ENCODE assay signal across 11 mouse cellular contexts in genomic region chr2:154425522-154425921, GRCm38 (mm10). TPM values are rescaled to one million over a fixed set of nuclear protein-coding genes. Genes with fewer than 3 reads are reported as not detected.
DNase-seq lines count a peak whose midpoint lies in the region; ATAC-seq and TF ChIP-seq lines count a peak whose summit lies in the region.
"Had no signal": no experiment of that assay in that cellular context is flagged by ENCODE, and none has a peak within 500 bp of the region (broad histone marks: within the 10 kb centered on the region; RNA-seq: fewer than 3 reads in every experiment).

No protein-coding gene starts in this region.

- no peak overlapping the region for H3K4me2 ChIP-seq in neural tube, embryonic 11.5 days (ENCODE audit: low read depth)
- no peak overlapping the region for H3K4me2 ChIP-seq in neural tube, embryonic 15.5 days
- H3K4me2 ChIP-seq in hindbrain, embryonic 11.5 days (replicated peaks; ENCODE audit: low read depth, low read length): no peak overlapping the region; the same call in 1 of the 2 replicates

- H3K4me1 ChIP-seq in heart, adult 2 months (ENCODE audit: control insufficient read depth, insufficient read depth, low read length): no peaks in the 10 kb centered on the region
- H3K4me1 ChIP-seq in neural tube, embryonic 11.5 days (ENCODE audit: control insufficient read depth, insufficient read depth, low read length): peaks cover 10% of the 10 kb centered on the region
- peaks cover 28% of the 10 kb centered on the region for H3K4me1 ChIP-seq in neural tube, embryonic 15.5 days
- H3K4me1 ChIP-seq in hindbrain, embryonic 11.5 days (replicated peaks; ENCODE audit: control insufficient read depth, insufficient read depth, low read length): peaks cover 8% of the 10 kb centered on the region; the same call in 1 of the 2 replicates

- no peak for TF ChIP-seq POLR2A in heart, adult 2 months (IDR thresholded peaks at IDR 0.05; ENCODE audit: insufficient read depth, low read depth, low read length)

- H3K9ac ChIP-seq in heart, adult 2 months (ENCODE audit: low read depth, low read length): no peak overlapping the region
- H3K9ac ChIP-seq in neural tube, embryonic 11.5 days (ENCODE audit: low read length): no peak overlapping the region
- no peak overlapping the region for H3K9ac ChIP-seq in neural tube, embryonic 15.5 days (replicated peaks)
- H3K9ac ChIP-seq in hindbrain, embryonic 11.5 days (ENCODE audit: low read depth, low read length): no peak overlapping the region

- no peak overlapping the region for H3K27ac ChIP-seq in heart, adult 2 months
- peak overlapping the region; percentile 77; the same call in 1 of the 2 replicates for H3K27ac ChIP-seq in neural tube, embryonic 11.5 days (ENCODE audit: low read depth, low read length)
- no peak overlapping the region for H3K27ac ChIP-seq in neural tube, embryonic 15.5 days (replicated peaks)
- H3K27ac ChIP-seq in hindbrain, embryonic 11.5 days (ENCODE audit: low read depth, low read length): peak overlapping the region; percentile 92

- no peak overlapping the region for H3K4me3 ChIP-seq in heart, adult 2 months
- no peak overlapping the region for H3K4me3 ChIP-seq in neural tube, embryonic 11.5 days (ENCODE audit: low read depth, low read length)
- H3K4me3 ChIP-seq in neural tube, embryonic 15.5 days (replicated peaks): no peak overlapping the region
- no peak overlapping the region for H3K4me3 ChIP-seq in hindbrain, embryonic 11.5 days (ENCODE audit: low read depth, low read length)

- H3K79me2 ChIP-seq in heart, adult 2 months (replicated peaks; ENCODE audit: control insufficient read depth, insufficient read depth, low read length): no peaks in the 10 kb centered on the region

- no peak for DNase-seq in heart, adult 2 months
- no peak for DNase-seq in heart, postnatal 10 days
- DNase-seq in neural tube, embryonic 11.5 days (ENCODE audit: low spot score): no peak
- DNase-seq in hindbrain, embryonic 11.5 days (ENCODE audit: low spot score): no peak
- no peak for DNase-seq in ovary, postnatal 10 days (ENCODE audit: low spot score)
- no peak for DNase-seq in gastrocnemius, postnatal 4 days (ENCODE audit: low spot score in 2 of 2)
- no peak for DNase-seq in adrenal gland, postnatal 14 days
- DNase-seq: adrenal gland, postnatal 36 days; cerebellum, adult 18-20 months; thymus, postnatal 36 days had no signal

- ATAC-seq in neural tube, embryonic 11.5 days (ENCODE audit: insufficient read depth, low FRiP score, low TSS enrichment): no peak
- no peak for ATAC-seq in neural tube, embryonic 15.5 days (ENCODE audit: low FRiP score)
- ATAC-seq in hindbrain, embryonic 11.5 days (ENCODE audit: low FRiP score): no peak

- WGBS in heart, adult 2 months: 94% methylated on average over 3 of the region's 3 CpGs
- 86% methylated on average over 3 of the region's 3 CpGs for WGBS in neural tube, embryonic 11.5 days
- WGBS in neural tube, embryonic 15.5 days: 88% methylated on average over 3 of the region's 3 CpGs
- 87% methylated on average over 3 of the region's 3 CpGs for WGBS in hindbrain, embryonic 11.5 days

- H3K27me3 ChIP-seq in heart, adult 2 months (ENCODE audit: control insufficient read depth, insufficient read depth, low read length): no peaks in the 10 kb centered on the region
- no peaks in the 10 kb centered on the region; the same call in 1 of the 2 replicates for H3K27me3 ChIP-seq in neural tube, embryonic 11.5 days (ENCODE audit: control insufficient read depth, insufficient read depth, low read length)
- H3K27me3 ChIP-seq in neural tube, embryonic 15.5 days (replicated peaks): no peaks in the 10 kb centered on the region
- H3K27me3 ChIP-seq in hindbrain, embryonic 11.5 days (ENCODE audit: control insufficient read depth, insufficient read depth, low read length): no peaks in the 10 kb centered on the region

- intact Hi-C loops in heart, adult 2 months (cut with DNase I): no loop called here
- intact Hi-C loops in heart, postnatal 10 days (cut with DNase I): no loop called here

- TF ChIP-seq EP300 in heart, adult 2 months (IDR thresholded peaks at IDR 0.05; ENCODE audit: insufficient read depth, low read depth, low read length): no peak

- H3K36me3 ChIP-seq in heart, adult 2 months (ENCODE audit: control insufficient read depth, insufficient read depth, low read length): no peaks in the 10 kb centered on the region
- no peaks in the 10 kb centered on the region for H3K36me3 ChIP-seq in neural tube, embryonic 11.5 days (ENCODE audit: control insufficient read depth, insufficient read depth, low read length)
- H3K36me3 ChIP-seq in neural tube, embryonic 15.5 days: no peaks in the 10 kb centered on the region
- H3K36me3 ChIP-seq in hindbrain, embryonic 11.5 days (ENCODE audit: control insufficient read depth, insufficient read depth, low read length): no peaks in the 10 kb centered on the region

- H3K9me3 ChIP-seq in neural tube, embryonic 11.5 days (ENCODE audit: control insufficient read depth, low read length): no peaks in the 10 kb centered on the region
- no peaks in the 10 kb centered on the region for H3K9me3 ChIP-seq in neural tube, embryonic 15.5 days (replicated peaks)
- H3K9me3 ChIP-seq in hindbrain, embryonic 11.5 days (ENCODE audit: control insufficient read depth, low read length): no peaks in the 10 kb centered on the region; the same call in 1 of the 2 replicates

- TF ChIP-seq CTCF in heart, adult 2 months (IDR thresholded peaks at IDR 0.05): peak; percentile 38

RNA-seq across cellular contexts. Expression of gene Cbfa2t2, which starts 10.8 kb away (rescaled TPM):
- 10 to 100 TPM; 15.6 to 17.3 TPM for total RNA-seq in heart, adult 2 months (2021)
- 7.8 and 14.4 TPM in 2 replicates for polyA plus RNA-seq in heart, adult 2 months (2012; rRNA removed)
- 10 to 100 TPM; 23.5 to 25.3 TPM for total RNA-seq in heart, postnatal 10 days (2021)
- polyA plus RNA-seq in neural tube, embryonic 11.5 days (2014; fragmentation: Nextera tagmentation; extraction: Ambion mirVana): 62.6 and 63.6 TPM in 2 replicates
- polyA plus RNA-seq in neural tube, embryonic 15.5 days (2015; fragmentation: Nextera tagmentation; extraction: Ambion mirVana): 35.3 and 36.1 TPM in 2 replicates
- polyA plus RNA-seq in hindbrain, embryonic 11.5 days (2014; fragmentation: Nextera tagmentation; extraction: Ambion mirVana): 68.2 and 71.5 TPM in 2 replicates
- total RNA-seq in gastrocnemius, postnatal 4 days (2021): 10 to 100 TPM; 37.2 to 38.2 TPM
- total RNA-seq in adrenal gland, postnatal 14 days (2021): 36.1 and 42.5 TPM in 2 replicates

RNA-seq across cellular contexts. Expression of gene Snta1, which starts 17.6 kb away (rescaled TPM):
- 10 to 100 TPM; 73.6 to 95.0 TPM for total RNA-seq in heart, adult 2 months (2021)
- 64.8 and 66.0 TPM in 2 replicates for polyA plus RNA-seq in heart, adult 2 months (2012; rRNA removed)
- total RNA-seq in heart, postnatal 10 days (2021): 100 to 1,000 TPM in 1 of 2 experiments, 10 to 100 TPM in 1; 82.6 to 106 TPM
- 2.8 TPM in 2 replicates for polyA plus RNA-seq in neural tube, embryonic 11.5 days (2014; fragmentation: Nextera tagmentation; extraction: Ambion mirVana)
- polyA plus RNA-seq in neural tube, embryonic 15.5 days (2015; fragmentation: Nextera tagmentation; extraction: Ambion mirVana): 12.1 and 12.7 TPM in 2 replicates
- 2.1 TPM in 2 replicates for polyA plus RNA-seq in hindbrain, embryonic 11.5 days (2014; fragmentation: Nextera tagmentation; extraction: Ambion mirVana)
- 100 to 1,000 TPM in 1 of 2 experiments, 10 to 100 TPM in 1; 96.6 to 121 TPM for total RNA-seq in gastrocnemius, postnatal 4 days (2021)
- total RNA-seq in adrenal gland, postnatal 14 days (2021): 27.7 and 32.3 TPM in 2 replicates

RNA-seq across cellular contexts. Expression of gene Cdk5rap1, which starts 52.7 kb away (rescaled TPM):
- 10 to 100 TPM; 20.1 to 20.2 TPM for total RNA-seq in heart, adult 2 months (2021)
- 10.5 and 21.1 TPM in 2 replicates for polyA plus RNA-seq in heart, adult 2 months (2012; rRNA removed)
- total RNA-seq in heart, postnatal 10 days (2021): 10 to 100 TPM; 13.6 to 16.3 TPM
- polyA plus RNA-seq in neural tube, embryonic 11.5 days (2014; fragmentation: Nextera tagmentation; extraction: Ambion mirVana): 15.8 and 16.0 TPM in 2 replicates
- 13.7 and 13.8 TPM in 2 replicates for polyA plus RNA-seq in neural tube, embryonic 15.5 days (2015; fragmentation: Nextera tagmentation; extraction: Ambion mirVana)
- polyA plus RNA-seq in hindbrain, embryonic 11.5 days (2014; fragmentation: Nextera tagmentation; extraction: Ambion mirVana): 13.2 and 15.8 TPM in 2 replicates
- 10 to 100 TPM; 11.6 to 12.1 TPM for total RNA-seq in gastrocnemius, postnatal 4 days (2021)
- 14.2 and 15.7 TPM in 2 replicates for total RNA-seq in adrenal gland, postnatal 14 days (2021)

Comparison
In these comparisons a context has a peak if more than half of its experiments do, and no peak if none do; other contexts are left out.
1. H3K27ac ChIP-seq: peak in neural tube, embryonic 11.5 days (single experiment) and hindbrain, embryonic 11.5 days (single experiment); none in heart, adult 2 months (single experiment) and neural tube, embryonic 15.5 days (single experiment).